Mouse (Mus musculus) liver, embryonic 11.5 days (tissue): ENCODE measurements at regions not wholly inside any gene's neighbourhood (a gene's known extent, or its start where the extent isn't known, plus 50 kb on each side); places are given as distances from the start of the nearest gene placed in this dataset.

Experiments used
- ATAC-seq: fragments of 200-750 bp; cut with Nextera tagmentation; replicated peaks from 2 replicates; pipeline ENCODE4 v1.8.0; 2017; ENCODE audit warnings: moderate number of reproducible peaks, mild to moderate bottlenecking, moderate TSS enrichment, moderate library complexity; ENCODE audit not compliant: low FRiP score
- DNase-seq: peaks from one replicate; pipeline ENCODE4 v3.0.0-alpha.2; 2017; ENCODE audit warnings: low spot score
- H3K27ac ChIP-seq: fragments of 300-500 bp; sonication (generic); 2 replicates; pipeline ENCODE4 v1.5.1; 2014; ENCODE audit warnings: mild to moderate bottlenecking, low read depth, low read length, control low read depth
- H3K27me3 ChIP-seq: fragments of 300-500 bp; sonication (generic); replicated peaks from 2 replicates; pipeline ENCODE4 v1.6.1; 2014; ENCODE audit warnings: low read length, mixed read lengths; ENCODE audit not compliant: control insufficient read depth, insufficient read depth
- H3K36me3 ChIP-seq: fragments of 300-500 bp; sonication (generic); 2 replicates; pipeline ENCODE4 v1.6.1; 2014; ENCODE audit warnings: mild to moderate bottlenecking, low read length, moderate library complexity, mixed read lengths; ENCODE audit not compliant: control insufficient read depth, insufficient read depth
- H3K4me1 ChIP-seq: fragments of 300-500 bp; sonication (generic); replicated peaks from 2 replicates; pipeline ENCODE4 v1.6.1; 2014; ENCODE audit warnings: low read length, mixed read lengths; ENCODE audit not compliant: control insufficient read depth, insufficient read depth
- H3K4me2 ChIP-seq: fragments of 300-500 bp; sonication (generic); 2 replicates; pipeline ENCODE4 v1.6.1; 2014; ENCODE audit warnings: mild to moderate bottlenecking, control low read depth, moderate library complexity
- H3K4me3 ChIP-seq: fragments of 300-500 bp; sonication (generic); 2 replicates; pipeline ENCODE4 v1.5.1; 2014; ENCODE audit warnings: low read depth, low read length, control low read depth
- H3K9ac ChIP-seq: fragments of 300-500 bp; sonication (generic); 2 replicates; pipeline ENCODE4 v1.6.1; 2014; ENCODE audit warnings: low read depth, low read length, control low read depth
- H3K9me3 ChIP-seq: fragments of 300-500 bp; sonication (generic); 2 replicates; pipeline ENCODE4 v1.6.1; 2016; ENCODE audit warnings: low read length, inconsistent platforms, mixed read lengths; ENCODE audit not compliant: control insufficient read depth
- WGBS: fragments of 180-500 bp; shearing (Covaris S2); extraction: QIAGEN DNeasy Blood & Tissue Kit; methylation state at CpG from one replicate; pipeline ENCODE4 v1.1.7; 2014; 5-methylcytosine and 5-hydroxymethylcytosine counted together

GRCm38 (mm10) chr12:106282491-106283106, 272.6 kb downstream of the Vrk1 start:
- WGBS = 64% methylated on average over 16 of the region's 16 CpGs
- no peak overlapping the region for H3K9ac ChIP-seq
- DNase-seq = no peak
- no peaks in the 10 kb centered on the region for H3K4me1 ChIP-seq
- H3K27ac ChIP-seq = no peak overlapping the region
- no peak for ATAC-seq
- H3K36me3 ChIP-seq = no peaks in the 10 kb centered on the region
- H3K4me3 ChIP-seq = no peak overlapping the region
- no peaks in the 10 kb centered on the region for H3K9me3 ChIP-seq
- H3K4me2 ChIP-seq = no peak overlapping the region
- no peaks in the 10 kb centered on the region for H3K27me3 ChIP-seq

- 85% methylated on average over 8 of the region's 8 CpGs for WGBS
Measured at GRCm38 (mm10) chr12:106284814-106285213, 274.8 kb downstream of the Vrk1 start.

GRCm38 (mm10) chr12:106288791-106289515, 278.9 kb downstream of the Vrk1 start:
- H3K4me1 ChIP-seq = no peaks in the 10 kb centered on the region
- no peaks in the 10 kb centered on the region for H3K36me3 ChIP-seq
- H3K4me3 ChIP-seq = no peak overlapping the region
- ATAC-seq = no peak
- H3K9ac ChIP-seq = no peak overlapping the region
- H3K9me3 ChIP-seq = no peaks in the 10 kb centered on the region
- H3K4me2 ChIP-seq = no peak overlapping the region
- no peak for DNase-seq
- H3K27ac ChIP-seq = no peak overlapping the region
- WGBS = 62% methylated on average over 23 of the region's 23 CpGs
- H3K27me3 ChIP-seq = no peaks in the 10 kb centered on the region

More at GRCm38 (mm10) chr12:106284814-106285213, 274.8 kb downstream of the Vrk1 start:
- no peak for ATAC-seq
- Histone ChIP-seq H3K4me2 (no peak overlapping the region), H3K4me1 (no peaks in the 10 kb centered on the region), H3K4me3 (no peak overlapping the region), H3K36me3 (no peaks in the 10 kb centered on the region), H3K27me3 (no peaks in the 10 kb centered on the region), H3K9me3 (no peaks in the 10 kb centered on the region), H3K9ac (no peak overlapping the region), H3K27ac (no peak overlapping the region)
- no peak for DNase-seq

GRCm38 (mm10) chr12:106291476-106292046, 281.5 kb downstream of the Vrk1 start:
- Histone ChIP-seq H3K27ac (no peak overlapping the region), H3K4me3 (no peak overlapping the region), H3K9me3 (no peaks in the 10 kb centered on the region), H3K27me3 (no peaks in the 10 kb centered on the region), H3K4me1 (no peaks in the 10 kb centered on the region), H3K36me3 (no peaks in the 10 kb centered on the region), H3K9ac (no peak overlapping the region), H3K4me2 (no peak overlapping the region)
- 76% methylated on average over 15 of the region's 15 CpGs for WGBS
- ATAC-seq = no peak
- DNase-seq = no peak

- Histone ChIP-seq H3K9me3 (no peaks in the 10 kb centered on the region), H3K9ac (no peak overlapping the region), H3K36me3 (no peaks in the 10 kb centered on the region), H3K27ac (no peak overlapping the region), H3K4me2 (no peak overlapping the region), H3K4me3 (no peak overlapping the region), H3K4me1 (no peaks in the 10 kb centered on the region), H3K27me3 (no peaks in the 10 kb centered on the region)
- 56% methylated on average over 5 of the region's 5 CpGs for WGBS
- DNase-seq (no peak), ATAC-seq (no peak)
Measured at GRCm38 (mm10) chr12:106293117-106293516, 283.1 kb downstream of the Vrk1 start.

- no peak overlapping the region for H3K4me2 ChIP-seq
- H3K4me1 ChIP-seq = no peaks in the 10 kb centered on the region
- H3K27ac ChIP-seq = no peak overlapping the region
- no peak for DNase-seq
- no peak for ATAC-seq
- no peaks in the 10 kb centered on the region for H3K36me3 ChIP-seq
- H3K4me3 ChIP-seq = no peak overlapping the region
- H3K9me3 ChIP-seq = no peaks in the 10 kb centered on the region
- H3K27me3 ChIP-seq = no peaks in the 10 kb centered on the region
- H3K9ac ChIP-seq = no peak overlapping the region
- 58% methylated on average over 7 of the region's 7 CpGs for WGBS
Measured at GRCm38 (mm10) chr12:106295596-106295995, 285.6 kb downstream of the Vrk1 start.

GRCm38 (mm10) chr12:106302617-106303016, 292.6 kb downstream of the Vrk1 start:
- Histone ChIP-seq H3K27me3 (no peaks in the 10 kb centered on the region), H3K4me3 (no peak overlapping the region), H3K27ac (no peak overlapping the region), H3K36me3 (no peaks in the 10 kb centered on the region), H3K9ac (no peak overlapping the region), H3K9me3 (no peaks in the 10 kb centered on the region), H3K4me1 (no peaks in the 10 kb centered on the region), H3K4me2 (no peak overlapping the region)
- ATAC-seq (no peak), DNase-seq (no peak)
- WGBS = 59% methylated on average over 8 of the region's 8 CpGs

GRCm38 (mm10) chr12:106308291-106308955, 298.4 kb downstream of the Vrk1 start:
- Histone ChIP-seq H3K36me3 (no peaks in the 10 kb centered on the region), H3K9me3 (no peaks in the 10 kb centered on the region), H3K4me1 (no peaks in the 10 kb centered on the region; the same call in 1 of the 2 replicates), H3K27ac (no peak overlapping the region), H3K4me2 (no peak overlapping the region), H3K27me3 (no peaks in the 10 kb centered on the region), H3K4me3 (no peak overlapping the region), H3K9ac (no peak overlapping the region)
- DNase-seq (no peak), ATAC-seq (no peak)
- 69% methylated on average over 12 of the region's 12 CpGs for WGBS
